Mouse (Mus musculus): ENCODE results near the gene Irf5. TPM values are rescaled to one million over a fixed set of nuclear protein-coding genes. Genes with fewer than 3 reads are reported as not detected.
A peak's percentile ranks its signal among the peaks of the same experiment; 100 is the strongest.

The Irf5 gene
- polyA plus RNA-seq, 1 experiment from 2014 or later: 8.0 TPM

DNA sequence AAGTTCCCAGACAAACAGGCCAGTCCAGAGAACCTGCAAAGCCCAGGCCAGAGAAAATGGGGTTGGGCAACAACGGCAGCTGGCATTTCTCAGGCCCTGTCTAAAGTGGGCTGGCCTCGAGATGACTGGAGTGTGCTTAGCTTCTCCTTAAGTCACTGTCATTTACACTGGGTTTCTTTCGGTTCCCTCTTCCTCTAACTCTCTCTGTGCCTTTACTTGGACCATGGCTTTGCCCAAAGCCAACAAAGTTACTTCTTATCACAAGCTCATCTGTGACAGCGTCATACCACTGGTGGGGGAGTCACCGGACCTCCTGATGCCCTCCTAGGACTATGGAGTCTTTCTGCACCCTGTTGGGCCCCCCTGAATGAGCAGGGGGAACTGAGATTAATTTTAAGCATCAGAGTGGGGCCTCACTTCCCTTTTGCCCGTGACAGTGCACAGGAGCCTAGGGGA is 2.4 kb upstream of the Irf5 start:
- Histone ChIP-seq H3K4me1 (ENCODE audit: insufficient read depth, low read length) (peaks cover 32% of the 10 kb centered on the region), H3K4me3 (ENCODE audit: low read length) (no peak overlapping the region), H3K4me2 (replicated peaks; ENCODE audit: low read depth, low read length) (no peak overlapping the region), H3K9me3 (ENCODE audit: low read length) (no peaks in the 10 kb centered on the region), H3K36me3 (ENCODE audit: insufficient read depth, low read length) (no peaks in the 10 kb centered on the region), H3K27me3 (ENCODE audit: insufficient read depth, low read length) (peaks cover 25% of the 10 kb centered on the region), H3K9ac (replicated peaks; ENCODE audit: low read length) (no peak overlapping the region), H3K27ac (ENCODE audit: low read length) (peak overlapping the region; percentile 19; the same call in 1 of the 2 replicates)
- 32% methylated on average over 6 of the region's 6 CpGs for WGBS
- ATAC-seq (ENCODE audit: low FRiP score, low TSS enrichment): no peak

DNA sequence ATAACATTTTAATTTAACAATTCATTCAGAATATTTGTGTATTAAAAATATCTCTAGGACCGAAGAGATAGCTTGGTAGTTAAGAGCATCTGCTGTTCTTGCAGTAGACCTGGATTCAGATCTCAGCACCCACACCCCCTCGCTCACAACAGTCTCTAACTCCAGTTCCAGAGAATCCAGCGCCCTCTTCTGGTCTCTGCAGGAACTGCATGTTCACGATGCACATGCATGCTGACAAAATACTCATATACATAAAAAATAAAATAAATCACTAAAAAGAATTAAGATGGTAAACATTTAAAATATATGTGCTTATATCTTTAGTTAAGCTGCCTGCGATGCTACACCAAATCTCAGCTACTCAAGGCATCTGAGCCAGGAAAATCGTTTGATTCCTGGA is 1.2 kb upstream of the Irf5 start:
- H3K9me3 ChIP-seq (ENCODE audit: low read length): no peaks in the 10 kb centered on the region
- H3K27ac ChIP-seq (ENCODE audit: low read length): no peak overlapping the region
- peaks cover 38% of the 10 kb centered on the region for H3K4me1 ChIP-seq (ENCODE audit: insufficient read depth, low read length)
- ATAC-seq (ENCODE audit: low FRiP score, low TSS enrichment): no peak
- no peak overlapping the region for H3K4me2 ChIP-seq (replicated peaks; ENCODE audit: low read depth, low read length)
- H3K36me3 ChIP-seq (ENCODE audit: insufficient read depth, low read length): no peaks in the 10 kb centered on the region
- H3K4me3 ChIP-seq (ENCODE audit: low read length): no peak overlapping the region
- 74% methylated on average over 6 of the region's 6 CpGs for WGBS
- H3K9ac ChIP-seq (replicated peaks; ENCODE audit: low read length): no peak overlapping the region
- peaks cover 35% of the 10 kb centered on the region for H3K27me3 ChIP-seq (ENCODE audit: insufficient read depth, low read length)

DNA sequence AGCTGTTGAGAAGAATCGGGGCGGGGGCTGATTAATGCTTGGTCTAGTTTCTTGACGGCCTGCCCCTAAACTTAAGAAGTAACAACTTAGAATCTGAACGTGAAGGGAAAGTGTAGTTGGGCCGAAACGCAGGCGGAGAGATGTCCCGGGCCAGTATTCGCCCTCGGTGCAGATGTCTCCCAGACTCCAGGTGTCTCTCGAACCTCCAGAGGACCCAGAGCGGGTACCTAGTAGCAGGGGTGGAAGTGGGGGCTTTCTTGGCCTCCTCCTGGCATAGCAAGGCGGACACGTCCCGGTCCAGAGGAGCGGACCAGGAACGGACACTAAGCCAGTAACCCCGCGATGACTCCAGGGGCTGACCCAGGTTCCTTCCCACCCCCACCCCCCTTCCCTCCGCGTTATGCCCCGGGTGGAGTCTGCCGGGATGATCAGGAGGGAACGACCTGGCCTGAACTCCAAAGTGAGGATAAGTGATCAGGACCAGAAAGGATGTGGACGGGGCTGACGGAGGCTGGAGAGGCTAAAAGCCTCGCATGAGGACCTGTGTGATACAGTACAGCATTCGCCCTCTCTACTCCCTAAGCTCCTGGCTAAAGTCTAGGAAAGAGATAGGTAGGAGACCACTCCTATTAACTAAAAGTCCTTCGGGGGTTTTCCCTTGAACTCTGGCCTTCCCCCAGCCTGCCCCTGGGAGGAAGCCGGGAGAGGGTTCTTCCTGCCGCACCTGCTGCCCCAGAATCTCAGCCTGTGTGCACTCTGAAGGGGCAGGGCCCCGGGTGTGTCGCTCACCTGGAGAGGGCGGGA is 1.1 kb downstream of the Irf5 start:
- H3K36me3 ChIP-seq (ENCODE audit: insufficient read depth, low read length): no peaks in the 10 kb centered on the region
- H3K4me1 ChIP-seq (ENCODE audit: insufficient read depth, low read length): peaks cover 38% of the 10 kb centered on the region
- H3K9ac ChIP-seq (replicated peaks; ENCODE audit: low read length): peak overlapping the region; percentile 75
- 0 out of 2 replicates have a peak, but pooled peaks have one; percentile 16 for ATAC-seq (ENCODE audit: low FRiP score, low TSS enrichment)
- H3K27ac ChIP-seq (ENCODE audit: low read length): no peak overlapping the region
- H3K4me3 ChIP-seq (ENCODE audit: low read length): peak overlapping the region; percentile 62
- H3K9me3 ChIP-seq (ENCODE audit: low read length): no peaks in the 10 kb centered on the region
- peak overlapping the region; percentile 99 for H3K4me2 ChIP-seq (replicated peaks; ENCODE audit: low read depth, low read length)
- peaks cover 35% of the 10 kb centered on the region for H3K27me3 ChIP-seq (ENCODE audit: insufficient read depth, low read length)
- 2% methylated on average over 34 of the region's 34 CpGs for WGBS

DNA sequence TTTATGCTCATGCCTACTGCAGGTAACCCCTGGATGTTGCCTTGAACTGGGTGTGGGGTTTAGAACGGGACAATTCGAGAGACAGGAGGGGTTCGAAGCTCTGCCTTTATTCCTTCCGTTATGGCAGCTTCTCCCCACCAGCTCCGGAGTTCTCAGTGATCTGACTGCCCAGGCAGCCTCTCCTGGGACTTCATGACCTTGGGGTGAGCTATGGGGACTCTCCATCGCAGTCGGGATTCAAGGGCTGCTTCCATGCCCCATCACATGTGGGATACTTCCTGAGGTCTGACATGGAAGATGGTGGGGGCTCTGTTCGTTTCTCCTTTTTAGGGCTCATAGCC is 1.7 kb downstream of the Irf5 start:
- H3K27me3 ChIP-seq (ENCODE audit: insufficient read depth, low read length): peaks cover 35% of the 10 kb centered on the region
- 8% methylated on average over 8 of the region's 8 CpGs for WGBS
- peaks cover 38% of the 10 kb centered on the region for H3K4me1 ChIP-seq (ENCODE audit: insufficient read depth, low read length)
- H3K36me3 ChIP-seq (ENCODE audit: insufficient read depth, low read length): no peaks in the 10 kb centered on the region
- H3K4me2 ChIP-seq (replicated peaks; ENCODE audit: low read depth, low read length): peak overlapping the region; percentile 99
- no peaks in the 10 kb centered on the region for H3K9me3 ChIP-seq (ENCODE audit: low read length)
- H3K9ac ChIP-seq (replicated peaks; ENCODE audit: low read length): 0 out of 2 replicates have a peak overlapping the region, but pooled peaks have one; percentile 12
- H3K4me3 ChIP-seq (ENCODE audit: low read length): peak overlapping the region; percentile 62
- no peak overlapping the region for H3K27ac ChIP-seq (ENCODE audit: low read length)
- ATAC-seq (ENCODE audit: low FRiP score, low TSS enrichment): no peak

DNA sequence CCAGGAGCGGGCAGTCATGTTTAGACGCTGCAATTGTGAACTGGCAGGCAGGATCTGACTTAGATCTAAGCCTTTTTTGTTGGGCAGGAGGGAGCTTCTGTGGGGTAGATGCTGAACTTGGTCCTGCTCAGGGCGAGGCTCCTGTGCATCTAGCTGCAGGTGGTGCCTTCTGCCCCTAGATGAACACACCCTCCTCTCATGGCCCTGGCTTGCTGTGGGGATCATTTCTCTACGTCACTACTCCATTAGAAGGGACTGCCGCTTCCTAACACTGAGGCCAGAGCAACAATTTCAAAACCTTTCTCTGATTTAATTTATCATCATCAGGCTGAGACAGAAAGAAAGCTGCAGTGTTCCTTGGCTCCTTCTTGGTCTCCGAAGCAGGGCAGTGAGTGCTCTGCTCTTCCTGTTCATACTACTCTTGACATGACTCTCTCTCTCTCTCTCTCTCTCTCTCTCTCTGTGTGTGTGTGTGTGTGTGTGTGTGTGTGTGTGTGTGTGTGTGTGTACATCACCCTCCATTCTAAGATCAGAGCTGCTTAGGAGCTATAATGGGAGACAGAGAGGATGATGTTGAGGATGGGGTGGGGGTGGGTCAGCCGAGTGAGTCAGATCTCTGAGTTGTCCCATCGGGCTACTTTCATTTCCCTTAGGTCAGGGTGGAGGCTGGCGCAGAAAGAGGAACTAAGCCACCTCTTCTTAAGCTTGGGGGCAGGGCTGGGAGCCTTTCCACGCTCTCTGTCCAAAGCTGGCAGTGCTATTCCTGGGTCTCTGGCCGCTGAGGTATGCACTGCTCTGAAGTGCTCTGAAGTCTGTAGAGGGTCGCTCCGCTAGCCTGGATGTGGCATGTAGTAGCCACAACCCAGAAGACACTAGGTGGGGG is 2.4 kb downstream of the Irf5 start:
- H3K4me2 ChIP-seq (replicated peaks; ENCODE audit: low read depth, low read length): peak overlapping the region; percentile 8; the same call in 1 of the 2 replicates
- peaks cover 32% of the 10 kb centered on the region for H3K4me1 ChIP-seq (ENCODE audit: insufficient read depth, low read length)
- H3K9me3 ChIP-seq (ENCODE audit: low read length): no peaks in the 10 kb centered on the region
- H3K27ac ChIP-seq (ENCODE audit: low read length): no peak overlapping the region
- ATAC-seq (ENCODE audit: low FRiP score, low TSS enrichment): no peak
- H3K9ac ChIP-seq (replicated peaks; ENCODE audit: low read length): no peak overlapping the region
- WGBS: 30% methylated on average over 13 of the region's 13 CpGs
- H3K36me3 ChIP-seq (ENCODE audit: insufficient read depth, low read length): no peaks in the 10 kb centered on the region
- peaks cover 35% of the 10 kb centered on the region for H3K27me3 ChIP-seq (ENCODE audit: insufficient read depth, low read length)
- H3K4me3 ChIP-seq (ENCODE audit: low read length): 0 out of 2 replicates have a peak overlapping the region, but pooled peaks have one; percentile 1

DNA sequence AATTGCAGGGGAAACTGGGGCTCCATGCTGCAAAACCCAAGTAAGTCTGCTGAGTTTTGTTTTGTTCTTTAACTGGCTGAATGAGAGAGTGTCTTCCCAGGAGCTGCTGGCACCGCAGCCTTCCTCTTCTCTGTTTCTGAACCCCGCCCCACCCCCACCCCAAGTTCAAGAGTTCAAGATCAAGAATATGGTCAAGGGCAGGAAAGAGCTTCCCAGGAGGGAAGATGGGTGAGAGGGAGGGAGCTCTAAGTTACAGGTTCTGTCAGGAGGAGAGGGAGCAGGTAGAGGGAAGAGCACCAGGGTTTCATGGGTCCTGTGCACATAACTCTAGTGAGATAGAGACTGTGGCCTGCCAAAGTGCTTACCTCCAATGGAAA is 3.0 kb downstream of the Irf5 start:
- Histone ChIP-seq H3K9me3 (ENCODE audit: low read length) (no peaks in the 10 kb centered on the region), H3K4me2 (replicated peaks; ENCODE audit: low read depth, low read length) (peak overlapping the region; percentile 8; the same call in 1 of the 2 replicates), H3K9ac (replicated peaks; ENCODE audit: low read length) (no peak overlapping the region), H3K36me3 (ENCODE audit: insufficient read depth, low read length) (no peaks in the 10 kb centered on the region), H3K27me3 (ENCODE audit: insufficient read depth, low read length) (peaks cover 35% of the 10 kb centered on the region), H3K4me1 (ENCODE audit: insufficient read depth, low read length) (peaks cover 27% of the 10 kb centered on the region), H3K27ac (ENCODE audit: low read length) (no peak overlapping the region), H3K4me3 (ENCODE audit: low read length) (no peak overlapping the region)
- ATAC-seq (ENCODE audit: low FRiP score, low TSS enrichment): no peak
- WGBS: 28% methylated on average over 2 of the region's 2 CpGs

DNA sequence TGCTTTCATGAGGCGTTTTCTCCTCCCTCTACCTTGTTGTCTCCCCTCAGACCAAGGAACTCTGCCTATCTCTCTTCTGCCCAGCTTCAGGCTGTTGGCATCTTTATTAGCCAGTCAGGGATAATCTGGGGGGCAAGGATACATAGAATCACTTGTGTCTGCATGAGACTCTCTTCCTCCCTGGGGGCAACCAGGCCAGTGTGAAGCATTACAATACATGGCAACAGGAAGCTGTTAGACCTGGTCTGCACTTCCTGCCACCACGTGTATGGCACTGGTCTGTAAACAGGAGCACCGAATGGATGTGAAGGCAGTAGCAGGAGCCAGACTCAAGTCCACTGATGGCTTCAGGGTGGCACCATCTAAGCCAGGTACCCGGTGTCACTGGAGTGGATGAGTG is 3.6 kb downstream of the Irf5 start:
- Histone ChIP-seq H3K4me3 (ENCODE audit: low read length) (no peak overlapping the region), H3K4me2 (replicated peaks; ENCODE audit: low read depth, low read length) (no peak overlapping the region), H3K36me3 (ENCODE audit: insufficient read depth, low read length) (no peaks in the 10 kb centered on the region), H3K9ac (replicated peaks; ENCODE audit: low read length) (no peak overlapping the region), H3K27ac (ENCODE audit: low read length) (no peak overlapping the region), H3K27me3 (ENCODE audit: insufficient read depth, low read length) (peaks cover 35% of the 10 kb centered on the region), H3K4me1 (ENCODE audit: insufficient read depth, low read length) (peaks cover 27% of the 10 kb centered on the region), H3K9me3 (ENCODE audit: low read length) (no peaks in the 10 kb centered on the region)
- 56% methylated on average over 4 of the region's 4 CpGs for WGBS
- no peak for ATAC-seq (ENCODE audit: low FRiP score, low TSS enrichment)

DNA sequence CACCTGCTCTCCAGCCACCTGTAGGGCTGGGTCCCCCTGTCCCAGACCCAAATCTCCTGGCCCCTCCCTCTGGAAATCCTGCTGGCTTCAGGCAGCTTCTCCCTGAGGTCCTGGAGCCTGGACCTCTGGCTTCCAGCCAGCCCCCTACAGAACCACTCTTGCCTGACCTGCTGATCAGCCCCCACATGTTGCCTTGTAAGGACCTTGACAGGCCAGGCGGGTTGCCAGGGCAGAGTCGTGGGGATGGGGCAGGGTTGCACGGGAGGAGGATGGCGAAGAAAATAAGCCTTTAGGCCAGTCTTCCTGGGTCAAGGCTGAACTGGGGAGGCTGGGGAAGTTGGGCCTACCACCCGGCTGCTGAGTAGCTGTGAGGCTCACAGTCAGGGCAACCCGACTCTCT is 8.9 kb downstream of the Irf5 start:
- Histone ChIP-seq H3K9ac (replicated peaks; ENCODE audit: low read length) (no peak overlapping the region), H3K4me2 (replicated peaks; ENCODE audit: low read depth, low read length) (no peak overlapping the region), H3K27ac (ENCODE audit: low read length) (no peak overlapping the region), H3K4me1 (ENCODE audit: insufficient read depth, low read length) (peaks cover 6% of the 10 kb centered on the region; the same call in 1 of the 2 replicates), H3K36me3 (ENCODE audit: insufficient read depth, low read length) (0 out of 2 replicates have a peak, but pooled peaks cover 7% of the 10 kb centered on the region), H3K9me3 (ENCODE audit: low read length) (no peaks in the 10 kb centered on the region), H3K27me3 (ENCODE audit: insufficient read depth, low read length) (no peaks in the 10 kb centered on the region), H3K4me3 (ENCODE audit: low read length) (no peak overlapping the region)
- WGBS: 20% methylated on average over 6 of the region's 6 CpGs
- ATAC-seq (ENCODE audit: low FRiP score, low TSS enrichment): peak; percentile 75

DNA sequence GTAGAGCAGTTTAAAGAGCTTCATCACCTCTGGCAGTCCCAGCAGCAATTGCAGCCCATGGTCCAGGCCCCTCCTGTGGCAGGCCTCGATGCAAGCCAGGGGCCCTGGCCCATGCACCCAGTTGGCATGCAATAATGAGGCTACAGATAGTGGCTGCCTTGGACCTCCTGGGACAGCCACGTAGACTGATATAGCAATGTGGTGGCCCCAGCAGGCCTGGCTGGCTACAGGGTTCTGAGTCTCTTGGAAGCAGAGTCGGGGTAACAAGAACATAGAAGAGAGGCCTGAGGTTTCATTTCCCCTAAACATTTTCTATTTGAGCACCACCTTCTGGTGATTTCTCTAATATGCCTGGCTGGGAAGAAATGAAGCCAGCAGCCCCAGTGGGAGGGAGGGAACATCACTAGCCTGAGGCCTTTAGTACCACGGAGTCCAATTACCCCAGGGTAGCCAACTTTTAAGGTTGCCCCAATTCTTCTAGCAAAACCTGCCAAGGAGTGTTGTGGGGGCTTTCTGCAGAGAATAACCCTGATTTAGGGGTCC is 10.3 kb downstream of the Irf5 start:
- WGBS: 75% methylated on average over 4 of the region's 4 CpGs
- no peak overlapping the region for H3K4me3 ChIP-seq (ENCODE audit: low read length)

More for the DNA sequence above, 10.3 kb downstream of the Irf5 start:
- H3K27ac ChIP-seq (ENCODE audit: low read length): no peak overlapping the region
- H3K9ac ChIP-seq (replicated peaks; ENCODE audit: low read length): no peak overlapping the region
- ATAC-seq (ENCODE audit: low FRiP score, low TSS enrichment): no peak
- no peaks in the 10 kb centered on the region for H3K27me3 ChIP-seq (ENCODE audit: insufficient read depth, low read length)
- peaks cover 15% of the 10 kb centered on the region; the same call in 1 of the 2 replicates for H3K36me3 ChIP-seq (ENCODE audit: insufficient read depth, low read length)
- peaks cover 6% of the 10 kb centered on the region; the same call in 1 of the 2 replicates for H3K4me1 ChIP-seq (ENCODE audit: insufficient read depth, low read length)
- no peak overlapping the region for H3K4me2 ChIP-seq (replicated peaks; ENCODE audit: low read depth, low read length)
- H3K9me3 ChIP-seq (ENCODE audit: low read length): no peaks in the 10 kb centered on the region

Data from kidney, embryonic 16.5 days (tissue).